Mouse (Mus musculus) urinary bladder, postnatal 4 days (tissue): ENCODE data around the gene Ccl25.
"Not testable (repeated sequence)": the region's sequence is repeated elsewhere in the genome, so short reads cannot be mapped to it uniquely, and the experiment has no call there.

Source experiments
- DNase-seq, 2 experiments: peaks; one replicate each; pipeline ENCODE4 v3.0.0; 2021 to 2022; ENCODE audit warnings: low spot score in 2 of 2

Ccl25 gene

GRCm38 (mm10) chr8:4335678-4336077 is 10.7 kb downstream of the Ccl25 start:
- DNase-seq = no peak

DNA sequence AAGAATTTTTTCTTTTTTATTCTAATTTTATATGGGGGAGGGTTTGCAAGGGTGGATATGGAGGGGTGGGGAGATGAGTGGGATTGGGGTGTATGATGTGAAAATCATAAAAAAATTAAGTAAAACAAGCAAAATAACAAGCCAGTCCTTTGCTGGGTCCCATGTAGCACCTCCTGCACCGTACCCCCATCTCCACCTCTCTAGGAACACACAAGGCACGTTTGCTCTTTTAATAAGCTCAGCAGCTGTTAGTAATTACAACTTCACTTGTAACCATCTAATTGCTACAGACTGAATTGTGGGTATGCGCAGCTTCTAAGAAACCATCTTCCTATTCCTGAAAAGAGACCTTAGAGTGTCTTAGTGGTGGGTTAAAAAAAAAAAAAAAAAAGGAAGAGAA is 15.2 kb downstream of the Ccl25 start:
- no peak for DNase-seq

GRCm38 (mm10) chr8:4347661-4348060 is 22.7 kb downstream of the Ccl25 start:
- DNase-seq = no peak

- no peak for DNase-seq
Observed at GRCm38 (mm10) chr8:4348275-4348674, 23.3 kb downstream of the Ccl25 start.

- DNase-seq = no peak
Observed at GRCm38 (mm10) chr8:4349335-4349734, 24.3 kb downstream of the Ccl25 start.

- no peak for DNase-seq
Observed at GRCm38 (mm10) chr8:4350618-4351017, 25.6 kb downstream of the Ccl25 start.

DNA sequence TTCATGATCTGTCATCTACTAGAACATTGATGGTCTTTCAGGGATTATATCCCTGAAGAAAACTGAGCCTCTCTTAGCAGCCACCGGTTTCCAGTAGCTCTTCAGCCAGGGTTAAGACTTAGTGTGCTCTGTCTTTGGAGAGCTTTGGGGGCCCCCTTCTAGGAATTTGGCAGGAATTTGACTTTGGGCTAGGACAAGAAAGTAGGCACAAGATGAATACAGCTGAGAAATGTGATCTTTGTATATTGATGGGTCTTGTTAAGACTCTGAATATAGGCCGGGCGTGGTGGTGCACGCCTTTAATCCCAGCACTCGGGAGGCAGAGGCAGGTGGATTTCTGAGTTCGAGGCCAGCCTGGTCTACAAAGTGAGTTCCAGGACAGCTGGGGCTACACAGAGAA is 27.6 kb downstream of the Ccl25 start:
- DNase-seq = not testable (repeated sequence)

GRCm38 (mm10) chr8:4353741-4354140 is 28.7 kb downstream of the Ccl25 start:
- DNase-seq = no peak

GRCm38 (mm10) chr8:4354516-4354915 is 29.5 kb downstream of the Ccl25 start:
- DNase-seq = no peak

DNA sequence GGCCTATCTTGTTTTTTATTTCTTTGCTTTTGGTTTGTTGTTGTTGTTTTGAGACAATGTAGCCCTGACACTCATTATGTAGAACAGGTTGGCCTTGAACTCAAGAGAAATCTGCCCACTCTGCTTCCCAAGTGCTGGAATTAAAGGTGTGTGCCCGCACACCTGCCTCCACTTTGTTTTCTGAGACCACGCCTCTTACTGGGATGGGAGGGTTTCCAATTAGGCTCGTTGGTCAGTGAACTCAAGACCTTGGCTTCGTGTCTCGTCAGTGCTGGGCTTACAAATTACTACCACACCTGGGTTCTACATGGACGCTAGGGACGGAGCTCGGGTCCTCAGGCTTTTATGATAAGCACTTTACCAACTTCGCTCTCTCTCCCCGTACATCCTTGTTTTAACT is 30.4 kb downstream of the Ccl25 start:
- no peak for DNase-seq

DNA sequence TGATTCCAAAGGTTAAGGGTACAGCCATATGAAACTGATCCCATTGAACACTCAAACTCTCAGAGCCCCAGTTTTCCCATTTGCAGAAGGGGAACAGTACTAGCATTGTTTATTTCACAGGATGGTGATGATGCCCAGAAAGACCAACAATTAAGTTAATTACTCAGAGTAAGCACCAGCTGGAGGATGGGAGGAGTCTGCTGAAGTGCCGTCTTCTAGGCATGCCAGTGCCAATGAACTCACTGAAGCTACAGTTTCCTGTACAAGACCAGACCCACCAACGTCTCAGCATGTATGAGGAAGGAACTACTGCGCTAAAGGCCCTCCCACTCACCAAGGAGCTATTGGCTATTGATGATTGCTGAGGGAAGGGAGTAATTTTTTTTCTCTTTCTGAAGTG is 34.4 kb downstream of the Ccl25 start:
- DNase-seq = no peak

- DNase-seq = no peak
Observed at GRCm38 (mm10) chr8:4360922-4361321, 35.9 kb downstream of the Ccl25 start.

DNA sequence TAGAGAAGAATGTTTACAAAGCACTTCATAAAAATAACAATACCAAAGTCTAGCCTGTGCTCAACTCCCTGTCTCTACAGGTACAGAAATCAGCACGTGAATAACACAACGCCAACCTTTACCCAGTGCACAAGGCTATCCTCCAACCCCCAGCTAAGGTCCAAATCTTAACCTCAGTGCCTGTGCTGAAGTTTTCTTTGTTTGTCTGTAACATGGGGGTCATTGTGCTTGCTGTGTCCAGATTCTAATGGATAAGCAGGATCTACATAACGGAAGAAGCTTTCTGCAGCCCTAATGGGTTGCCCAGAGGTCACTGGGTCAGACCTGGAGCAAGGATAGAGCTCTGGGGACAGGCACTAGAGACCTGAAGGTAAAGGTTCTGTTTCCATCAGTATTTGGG is 41.2 kb downstream of the Ccl25 start:
- no peak for DNase-seq

GRCm38 (mm10) chr8:4367808-4368207 is 42.8 kb downstream of the Ccl25 start:
- no peak for DNase-seq

DNA sequence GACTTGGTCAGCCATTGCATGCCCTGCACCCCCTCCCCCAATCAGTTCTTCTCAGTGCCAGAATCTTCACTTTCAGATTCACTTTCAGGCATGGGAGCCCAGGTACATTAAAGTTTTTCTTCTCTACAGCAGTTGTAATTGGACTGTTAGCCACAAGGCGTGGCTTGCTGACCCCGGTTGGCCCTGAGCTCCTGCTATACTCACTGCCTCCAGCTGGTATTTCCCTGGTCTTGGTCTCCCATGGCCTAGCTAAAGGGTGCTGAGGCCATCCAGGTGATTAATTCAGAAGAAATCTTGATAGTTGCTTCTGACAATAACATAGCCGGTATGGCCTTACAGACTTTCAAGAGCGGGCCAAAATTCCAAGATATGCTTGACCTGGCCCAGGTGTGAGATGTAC is 43.5 kb downstream of the Ccl25 start:
- DNase-seq = no peak

DNA sequence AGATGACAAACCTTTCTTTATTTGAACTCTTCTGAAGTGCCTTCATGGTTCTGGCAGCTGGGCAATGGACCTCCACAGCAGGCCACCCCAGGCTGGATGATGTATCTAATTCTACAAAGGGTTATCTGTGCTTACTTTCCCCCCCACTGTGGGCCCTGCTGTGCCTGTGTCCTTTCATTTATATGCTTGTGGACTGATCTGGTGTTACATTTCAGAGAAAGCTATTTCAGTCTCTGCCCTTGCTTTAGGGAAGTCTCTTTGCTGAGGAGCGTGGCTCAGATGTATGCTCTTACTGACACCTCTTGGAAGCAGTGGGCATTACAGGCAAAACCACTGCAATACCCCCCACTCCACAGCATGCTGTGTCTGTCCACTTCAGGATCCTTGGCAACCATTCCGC is 45.1 kb downstream of the Ccl25 start:
- no peak for DNase-seq

DNA sequence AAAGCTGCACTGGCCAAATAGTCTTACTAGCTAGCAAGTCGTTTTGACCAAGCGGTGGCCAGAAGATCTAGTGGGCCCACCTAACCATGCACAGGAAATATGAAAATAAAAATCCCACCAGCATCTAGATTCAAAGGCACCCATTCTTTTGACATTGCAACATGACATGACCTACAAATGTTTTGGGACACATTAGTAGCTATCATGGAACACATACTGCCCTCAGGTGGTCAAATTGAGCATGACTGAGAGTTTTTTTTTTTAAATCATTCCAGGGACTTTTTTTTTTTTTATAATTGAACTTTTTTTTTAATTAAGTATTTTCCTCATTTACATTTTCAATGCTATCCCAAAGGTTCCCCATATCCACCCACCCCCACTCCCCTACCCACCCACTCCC is 47.6 kb downstream of the Ccl25 start:
- DNase-seq = no peak

- no peak for DNase-seq
Observed at GRCm38 (mm10) chr8:4401442-4401841, 76.4 kb downstream of the Ccl25 start.

DNA sequence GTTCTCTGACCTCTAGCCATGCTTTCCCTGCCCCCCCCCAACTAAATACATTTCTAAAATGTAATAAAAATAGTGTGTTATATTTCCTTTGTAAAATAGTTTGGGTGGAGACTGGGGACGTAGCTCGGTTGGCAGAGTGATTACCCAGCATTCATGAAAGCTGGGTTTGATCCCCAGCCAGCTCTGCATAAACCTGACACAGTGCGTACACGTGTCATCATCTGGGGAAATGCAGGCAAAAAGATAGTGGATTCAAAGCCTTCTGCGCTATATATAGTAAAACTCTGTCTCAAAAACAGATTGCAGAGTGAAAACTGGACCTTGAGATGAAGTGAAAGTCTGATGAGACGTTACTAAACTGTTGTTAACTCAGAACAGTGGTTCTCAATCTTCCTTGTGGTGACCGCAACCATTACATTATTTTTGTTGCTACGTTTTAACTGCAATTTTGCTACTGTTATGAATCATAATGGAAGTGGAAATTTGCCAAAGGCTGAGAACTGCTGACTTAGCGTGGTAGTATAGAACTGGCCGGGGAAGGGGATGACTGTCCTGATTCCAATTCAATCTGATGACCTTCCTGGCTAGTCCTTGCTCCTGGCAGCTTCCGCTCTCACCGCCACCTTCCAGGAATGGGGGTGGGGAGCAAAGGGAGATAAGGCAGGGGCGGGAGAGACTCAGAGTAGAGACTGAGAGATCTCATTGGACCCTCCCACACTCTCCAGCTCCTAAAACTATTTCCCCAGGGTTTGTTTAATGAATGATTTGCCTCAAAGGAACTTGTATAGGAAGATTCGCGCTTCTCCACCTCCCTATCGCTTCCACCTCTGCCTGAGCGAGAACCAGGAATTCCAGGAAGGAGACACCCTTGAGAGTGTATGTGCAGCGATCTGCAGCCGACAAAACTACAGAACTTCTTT is 79.2 kb downstream of the Ccl25 start:
- DNase-seq = no peak

GRCm38 (mm10) chr8:4404880-4405261 is 79.9 kb downstream of the Ccl25 start:
- peak in 1 of 2 experiments; percentile 25 for DNase-seq

DNA sequence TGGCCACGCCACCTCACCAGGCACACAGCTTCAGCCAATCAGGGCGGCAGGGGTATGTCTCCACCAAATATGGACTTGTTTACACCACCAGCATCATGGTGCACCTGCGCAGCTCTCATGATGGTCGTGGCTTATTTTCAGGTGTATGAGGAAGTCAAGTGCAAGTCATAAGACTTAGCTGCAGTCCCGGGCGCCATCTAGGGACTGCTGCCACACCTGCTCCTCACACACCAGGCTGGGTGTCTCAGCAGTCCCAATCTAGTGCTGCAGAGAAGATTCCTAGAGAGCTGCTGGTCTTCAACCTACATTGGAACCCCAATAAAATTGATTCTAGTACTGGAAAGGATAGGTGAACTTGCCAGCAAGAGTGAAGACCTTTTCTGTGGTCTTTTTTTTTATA is 83.4 kb downstream of the Ccl25 start:
- not testable (repeated sequence) for DNase-seq
